Mouse (Mus musculus) bone marrow macrophage, adult 2 months (primary cell): Measurements from ENCODE around the gene Ttc28. TPM values are rescaled to one million over a fixed set of nuclear protein-coding genes. Genes with fewer than 3 reads are reported as not detected.
A peak's percentile ranks its signal among the peaks of the same experiment; 100 is the strongest.
"Not testable (repeated sequence)": the region's sequence is repeated elsewhere in the genome, so short reads cannot be mapped to it uniquely, and the experiment has no call there.

Experiments used
- H3K27ac ChIP-seq: 2 replicates; pipeline ENCODE4 v1.5.1; 2012; ENCODE audit warnings: low read depth, low read length; ENCODE audit not compliant: insufficient read depth
- H3K4me1 ChIP-seq: 2 replicates; pipeline ENCODE4 v1.6.1; 2012; ENCODE audit warnings: low read length; ENCODE audit not compliant: control insufficient read depth, insufficient read depth
- H3K4me3 ChIP-seq: 2 replicates; pipeline ENCODE4 v1.5.1; 2012; ENCODE audit warnings: mild to moderate bottlenecking, low read length, moderate library complexity; ENCODE audit not compliant: insufficient read depth
- CTCF ChIP-seq: IDR thresholded peaks from 2 replicates; pipeline ENCODE4 v1.5.1; 2012; ENCODE audit warnings: low read depth, mild to moderate bottlenecking, low read length, moderate library complexity
- POLR2A ChIP-seq: IDR thresholded peaks from 2 replicates; pipeline ENCODE4 v1.6.1; 2012; ENCODE audit warnings: mild to moderate bottlenecking, low read depth, low read length, borderline replicate concordance
- polyA plus RNA-seq: library from polyadenylated mRNA; stranded (reverse); fragments of >200 nt; gene quantifications from 2 replicates; pipeline ENCODE4 v1.2.4, GENCODE M21; 2012; ENCODE audit not compliant: missing spikeins, insufficient read depth, insufficient read length

Ttc28 gene
- 1.2 and 1.7 TPM in 2 replicates for polyA plus RNA-seq

DNA sequence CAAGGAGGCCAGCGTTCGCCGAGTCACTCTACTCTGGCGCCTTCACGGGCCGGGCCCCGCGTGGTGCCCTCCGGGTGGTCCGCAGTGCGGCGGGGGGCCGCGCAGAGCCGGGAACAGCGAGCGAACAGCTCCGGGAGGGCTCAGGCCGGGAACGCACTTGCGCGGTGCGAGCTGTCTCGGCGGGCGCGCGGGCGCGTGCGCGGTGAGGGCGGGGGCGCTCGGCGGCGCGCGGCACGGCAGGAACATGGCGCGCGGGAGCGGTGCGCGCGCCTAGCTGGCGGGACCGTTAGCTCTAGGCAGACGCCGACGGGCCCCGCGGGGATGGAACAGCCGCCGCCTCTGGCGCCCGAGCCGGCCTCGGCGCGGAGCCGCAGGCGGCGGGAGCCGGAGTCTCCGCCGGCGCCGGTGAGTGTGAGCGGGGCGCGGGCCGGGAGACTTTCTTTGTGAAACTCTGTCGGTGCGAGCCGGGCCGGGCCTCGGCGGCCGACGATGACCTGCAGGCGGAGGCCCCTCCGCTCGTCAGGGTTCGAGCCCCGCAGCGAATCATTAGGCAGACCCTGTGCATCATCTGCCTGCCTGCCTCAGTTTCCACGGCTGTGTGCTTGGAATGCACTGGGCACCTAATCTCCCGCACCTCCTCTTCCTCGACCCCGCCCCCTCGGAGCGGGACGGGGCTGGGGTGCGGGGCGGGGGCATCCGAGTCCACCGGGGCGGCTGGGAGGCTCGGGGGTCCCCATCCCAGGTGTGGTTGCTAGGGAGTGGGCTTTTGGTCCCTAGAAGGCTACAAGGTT, at the start of gene Ttc28:
TSS of gene Ttc28 (plus strand) at position 220 of the 791 bp plus-strand sequence.
- no peak within 1 kb of the TSS for H3K27ac ChIP-seq

DNA sequence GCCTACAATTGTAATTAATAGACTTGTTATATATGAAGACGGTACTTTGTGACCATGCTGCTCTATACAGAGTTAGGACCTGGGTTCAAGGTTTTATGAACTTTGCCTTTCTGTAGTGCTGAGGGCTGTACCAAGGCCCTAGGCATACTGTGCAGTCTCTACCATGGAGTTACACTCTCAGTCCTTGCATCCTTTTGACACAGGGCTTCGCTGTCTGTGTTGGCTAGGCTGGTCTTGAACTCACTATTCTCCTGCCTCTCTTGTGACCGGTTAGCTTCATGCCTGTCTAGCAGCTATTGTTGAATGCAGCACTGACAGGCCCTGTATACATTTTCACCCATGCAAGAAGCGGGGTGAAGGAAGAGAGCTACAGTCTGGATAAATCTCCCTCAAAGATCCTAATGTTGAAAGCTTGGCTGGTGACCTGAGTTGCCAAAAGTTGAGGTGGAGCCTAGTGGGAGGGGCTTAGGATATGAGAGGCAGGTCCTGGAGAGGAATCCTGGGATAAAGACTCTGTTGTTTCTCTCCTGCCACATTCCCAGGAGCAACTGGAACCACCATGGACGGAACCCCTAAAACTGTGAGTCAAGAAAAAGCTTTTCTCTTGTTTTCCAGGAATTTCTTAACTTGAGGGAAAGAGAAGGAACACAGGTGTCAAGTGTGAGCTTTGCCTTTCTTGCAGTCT, 48.4 kb upstream of the Ttc28 start:
- H3K4me3 ChIP-seq = no peak overlapping the region
- no peaks in the 10 kb centered on the region for H3K4me1 ChIP-seq
- no peak overlapping the region for H3K27ac ChIP-seq
- TF ChIP-seq CTCF = no peak
- TF ChIP-seq POLR2A = no peak

More for the DNA sequence above, at the start of gene Ttc28:
- TF ChIP-seq POLR2A (no peak), CTCF (no peak)
- Histone ChIP-seq H3K4me1 (no peaks in the 10 kb centered on the region), H3K4me3 (peak within 1 kb of the TSS; percentile 80)

DNA sequence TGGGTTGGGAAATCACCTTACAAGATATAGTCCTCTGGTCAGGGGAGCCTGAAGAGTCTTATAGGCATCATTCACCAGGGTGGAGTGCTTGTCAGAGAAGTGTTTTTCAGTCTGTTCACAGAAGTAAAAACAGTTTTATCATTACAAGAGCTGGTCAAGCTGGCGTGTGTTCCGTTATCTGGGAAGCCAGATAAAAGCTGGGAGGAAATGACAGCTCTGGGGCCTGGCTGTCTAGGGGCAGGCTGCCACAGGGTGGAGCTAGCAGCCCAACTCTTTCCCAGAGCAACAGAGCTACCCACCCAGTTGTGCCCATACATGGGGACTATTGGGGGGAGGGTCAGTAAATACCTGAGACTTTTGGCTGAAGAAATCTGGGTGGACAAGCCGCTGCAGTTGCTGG, 43.6 kb upstream of the Ttc28 start:
- Histone ChIP-seq H3K4me3 (no peak overlapping the region), H3K4me1 (peaks cover 11% of the 10 kb centered on the region), H3K27ac (no peak overlapping the region)
- no peak for TF ChIP-seq POLR2A
- TF ChIP-seq CTCF = 0 out of 2 replicates have a peak, but pooled peaks have one; percentile 14

DNA sequence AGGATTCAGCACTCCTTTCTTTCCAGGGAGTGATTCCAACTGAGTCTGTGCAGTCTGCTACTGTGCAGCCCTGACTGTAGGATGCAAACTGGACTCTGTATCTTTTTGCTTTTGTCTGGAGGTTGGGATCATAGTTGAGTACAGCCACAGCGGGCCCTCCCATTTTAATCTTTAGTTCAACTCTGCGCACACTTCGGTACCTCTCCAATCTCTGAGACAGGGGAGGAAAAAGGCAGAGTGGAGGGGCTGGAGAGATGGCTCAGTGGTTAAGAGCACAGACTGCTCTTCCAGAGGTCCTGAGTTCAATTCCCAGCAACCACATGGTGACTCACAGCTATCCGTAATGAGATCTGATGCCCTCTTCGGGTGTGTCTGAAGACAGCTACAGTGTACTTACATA, 41.6 kb upstream of the Ttc28 start:
- peaks cover 15% of the 10 kb centered on the region for H3K4me1 ChIP-seq
- H3K4me3 ChIP-seq, H3K27ac ChIP-seq: not testable (repeated sequence)

DNA sequence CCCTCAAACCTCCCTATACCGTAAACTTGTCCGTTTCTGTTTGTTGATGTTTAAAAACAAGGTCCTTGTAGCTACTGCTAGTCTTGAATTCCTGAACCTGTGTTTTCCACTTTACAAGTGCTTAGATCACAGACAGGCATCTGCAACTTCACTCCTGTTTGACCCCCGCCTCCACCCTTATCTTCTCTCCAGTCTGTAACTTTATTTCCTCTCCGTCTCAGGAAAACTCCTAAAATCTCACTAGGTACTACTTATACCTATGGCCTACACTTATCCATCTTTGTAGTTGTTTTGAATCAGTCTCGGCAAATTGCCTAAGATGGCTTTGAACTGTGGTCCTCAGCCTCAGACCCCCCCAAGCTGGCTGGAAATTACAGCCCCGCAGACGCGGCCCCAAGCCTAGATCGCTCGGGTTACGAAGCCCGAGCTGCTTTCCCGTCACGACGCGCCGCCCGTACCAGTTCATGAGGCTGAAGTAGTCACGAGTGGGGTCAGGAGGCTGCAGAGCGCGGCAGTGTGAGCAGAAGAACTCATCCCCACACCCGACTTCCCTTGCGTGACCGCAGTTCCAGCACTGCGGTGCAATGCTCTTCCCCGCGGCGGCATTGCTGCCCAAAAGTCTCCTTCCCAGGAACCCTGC, 40.4 kb upstream of the Ttc28 start:
- peaks cover 15% of the 10 kb centered on the region for H3K4me1 ChIP-seq
- H3K4me3 ChIP-seq = peak overlapping the region; percentile 85
- peak overlapping the region; percentile 85 for H3K27ac ChIP-seq
- TF ChIP-seq CTCF (no peak), POLR2A (0 out of 2 replicates have a peak, but pooled peaks have one; percentile 63)

DNA sequence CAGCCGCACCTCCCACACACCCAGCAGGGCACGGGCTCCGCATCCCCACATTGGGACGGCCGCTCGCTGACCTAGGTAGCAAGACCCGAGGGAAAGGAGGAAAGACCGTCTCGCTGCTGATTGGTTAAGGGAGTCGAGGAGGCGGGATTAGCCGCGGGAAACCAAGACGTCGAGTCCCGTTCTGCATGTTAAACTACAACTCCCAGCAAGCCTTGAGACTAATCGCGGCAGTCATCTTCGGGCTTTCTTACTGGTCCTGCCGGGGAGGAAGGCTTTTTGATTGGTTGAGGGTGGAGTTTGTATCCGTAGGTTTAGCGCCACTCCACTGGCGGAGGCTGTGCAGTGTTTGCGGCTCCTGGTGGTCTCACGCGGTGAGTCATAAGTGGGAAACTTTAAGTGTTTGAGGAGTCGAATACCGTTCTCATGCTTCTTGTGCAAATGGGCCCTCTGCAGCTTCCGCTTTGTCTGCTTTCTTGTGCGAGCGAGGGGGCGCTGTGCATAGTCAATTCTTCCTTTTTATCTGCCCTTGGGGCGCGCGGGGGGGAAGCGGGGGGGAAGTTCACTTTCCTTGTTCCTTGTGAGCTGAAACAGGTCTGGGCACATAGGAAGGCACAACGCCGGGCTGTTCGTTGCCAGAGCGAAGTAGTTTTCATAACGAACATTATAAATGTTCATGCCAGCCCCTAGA, 39.8 kb upstream of the Ttc28 start, which contains the start of the genes Hscb and Chek2:
TSS of gene Hscb (minus strand) at position 100 of the 688 bp plus-strand sequence.
TSS of gene Chek2 (plus strand) at position 302 of the 688 bp plus-strand sequence.
- TF ChIP-seq CTCF (peak; percentile 87), POLR2A (peak; percentile 24)
- peak within 1 kb of the TSS; percentile 85 for H3K4me3 ChIP-seq
- peaks cover 15% of the 10 kb centered on the region for H3K4me1 ChIP-seq
- H3K27ac ChIP-seq = peak within 1 kb of the TSS; percentile 85

DNA sequence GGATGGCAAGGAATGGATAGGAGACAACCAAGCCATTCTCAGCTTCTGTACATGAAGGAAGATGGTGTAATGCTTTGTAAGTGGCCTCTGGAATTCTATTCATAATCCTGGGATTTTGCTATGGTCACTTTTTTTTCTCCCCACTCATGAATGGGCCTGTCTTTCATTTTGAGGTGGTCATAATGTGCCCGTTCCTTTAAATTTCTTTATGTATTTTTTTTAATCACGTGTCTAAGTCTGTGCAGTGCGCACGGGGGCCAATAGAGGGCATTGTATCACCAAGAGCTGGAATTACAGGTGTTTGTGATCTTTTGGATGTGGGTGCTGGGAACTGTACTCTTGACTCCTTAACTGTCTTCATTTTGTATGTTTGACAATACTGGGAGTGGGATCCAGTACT, 39.1 kb upstream of the Ttc28 start:
- peaks cover 15% of the 10 kb centered on the region for H3K4me1 ChIP-seq
- peak overlapping the region; percentile 79 for H3K27ac ChIP-seq
- H3K4me3 ChIP-seq = peak overlapping the region; percentile 70
- TF ChIP-seq CTCF (no peak), POLR2A (no peak)

DNA sequence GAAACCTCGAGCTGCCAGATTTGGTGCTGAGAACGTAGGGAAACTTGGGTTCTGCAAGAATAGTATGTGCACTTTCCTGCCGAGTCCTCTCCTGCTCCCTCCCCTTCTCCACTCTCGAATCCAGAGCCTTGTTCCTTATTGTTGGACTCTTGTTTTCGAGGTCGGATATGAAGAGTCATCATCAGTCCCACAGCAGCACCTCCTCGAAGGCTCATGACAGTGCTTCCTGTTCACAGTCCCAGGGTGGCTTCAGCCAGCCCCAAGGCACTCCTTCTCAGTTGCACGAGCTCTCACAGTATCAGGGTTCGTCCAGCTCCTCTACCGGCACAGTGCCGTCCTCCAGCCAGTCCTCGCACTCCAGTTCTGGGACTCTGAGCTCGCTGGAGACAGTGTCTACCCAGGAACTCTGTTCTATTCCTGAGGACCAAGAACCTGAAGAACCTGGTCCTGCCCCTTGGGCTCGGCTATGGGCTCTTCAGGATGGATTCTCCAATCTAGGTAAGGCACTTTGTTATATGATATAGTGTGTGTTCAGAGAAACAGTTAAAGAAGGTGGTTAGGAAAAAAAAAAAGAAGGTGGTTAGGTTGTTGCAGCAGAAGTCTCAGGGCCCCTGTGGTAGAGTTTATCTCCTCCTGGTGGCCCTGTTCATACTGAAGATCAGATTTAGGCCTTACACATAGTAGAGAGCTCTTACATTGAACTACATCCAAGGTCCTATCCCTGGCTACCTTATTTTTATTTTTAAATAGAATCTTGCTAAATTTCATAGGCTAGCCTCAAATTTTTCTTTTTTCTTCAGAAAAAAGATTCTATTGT, 38.3 kb upstream of the Ttc28 start:
- TF ChIP-seq CTCF = no peak
- TF ChIP-seq POLR2A = no peak
- H3K4me3 ChIP-seq = peak overlapping the region; percentile 70; the same call in 1 of the 2 replicates
- no peak overlapping the region for H3K27ac ChIP-seq
- peaks cover 15% of the 10 kb centered on the region for H3K4me1 ChIP-seq
